Mouse (Mus musculus) intestine, embryonic 15.5 days (tissue): ENCODE data around the gene Ndufb8. TPM values are rescaled to one million over a fixed set of nuclear protein-coding genes. Genes with fewer than 3 reads are reported as not detected.

Source experiments
- ATAC-seq: fragments of 200-750 bp; cut with Nextera tagmentation; 2 replicates; pipeline ENCODE4 v1.8.0; 2017; ENCODE audit warnings: moderate TSS enrichment, moderate library complexity
- H3K27ac ChIP-seq: fragments of 300-500 bp; sonication (generic); 2 replicates; pipeline ENCODE4 v1.5.1; 2015; ENCODE audit warnings: mild to moderate bottlenecking, inconsistent platforms
- H3K27me3 ChIP-seq: fragments of 300-500 bp; sonication (generic); replicated peaks from 2 replicates; pipeline ENCODE4 v1.6.1; 2015; ENCODE audit warnings: inconsistent platforms
- H3K36me3 ChIP-seq: fragments of 300-500 bp; sonication (generic); 2 replicates; pipeline ENCODE4 v1.6.1; 2015; ENCODE audit warnings: inconsistent platforms
- H3K4me1 ChIP-seq: fragments of 300-500 bp; sonication (generic); replicated peaks from 2 replicates; pipeline ENCODE4 v1.6.1; 2015; ENCODE audit warnings: inconsistent platforms
- H3K4me2 ChIP-seq: fragments of 300-500 bp; sonication (generic); replicated peaks from 2 replicates; pipeline ENCODE4 v1.6.1; 2015; ENCODE audit warnings: mild to moderate bottlenecking, inconsistent platforms
- H3K4me3 ChIP-seq: fragments of 300-500 bp; sonication (generic); replicated peaks from 2 replicates; pipeline ENCODE4 v1.5.1; 2015; ENCODE audit warnings: inconsistent platforms
- H3K9ac ChIP-seq: fragments of 300-500 bp; sonication (generic); 2 replicates; pipeline ENCODE4 v1.6.1; 2015; ENCODE audit warnings: inconsistent platforms
- H3K9me3 ChIP-seq: fragments of 300-500 bp; sonication (generic); 2 replicates; pipeline ENCODE4 v1.6.1; 2016; ENCODE audit warnings: inconsistent platforms
- WGBS: fragments of 180-500 bp; shearing (Covaris S2); methylation state at CpG from one replicate; pipeline ENCODE4 v1.1.7; 2015; 5-methylcytosine and 5-hydroxymethylcytosine counted together
- polyA plus RNA-seq: library from polyadenylated mRNA; unstranded; fragments of >200 nt; fragmentation: Nextera tagmentation; extraction: Ambion mirVana; gene quantifications from 2 replicates; pipeline ENCODE4 v1.2.1, GENCODE M21; 2015

The Ndufb8 gene
- polyA plus RNA-seq, 1 experiment from 2014 or later = 562 TPM

GRCm38 (mm10) chr19:44562652-44563206 is 7.5 kb upstream of the Ndufb8 start, which contains the start of gene Hif1an:
Gene Hif1an (plus strand): TSS chr19:44562850.
- H3K27me3 ChIP-seq = no peaks in the 10 kb centered on the region
- H3K9me3 ChIP-seq = no peaks in the 10 kb centered on the region
- under 1% methylated on average over 33 of the region's 33 CpGs for WGBS
- peak; percentile 99 for ATAC-seq
- H3K36me3 ChIP-seq = peaks cover 13% of the 10 kb centered on the region; the same call in 1 of the 2 replicates
- H3K9ac ChIP-seq = peak within 1 kb of the TSS; percentile 74
- H3K4me3 ChIP-seq = peak within 1 kb of the TSS; percentile 78
- peaks cover 11% of the 10 kb centered on the region for H3K4me1 ChIP-seq
- H3K27ac ChIP-seq = peak within 1 kb of the TSS; percentile 83
- H3K4me2 ChIP-seq = peak within 1 kb of the TSS; percentile 69

- ATAC-seq = peak; percentile 13; the same call in 1 of the 2 replicates
- WGBS = 2% methylated on average over 8 of the region's 8 CpGs
- peak overlapping the region; percentile 1; the same call in 1 of the 2 replicates for H3K27ac ChIP-seq
Measured at GRCm38 (mm10) chr19:44554490-44554860, 765 bp downstream of the Ndufb8 start.

GRCm38 (mm10) chr19:44553286-44553685 is 2.0 kb downstream of the Ndufb8 start:
- no peak for ATAC-seq
- no peak overlapping the region for H3K27ac ChIP-seq
- 91% methylated on average over 4 of the region's 4 CpGs for WGBS
- H3K4me1 ChIP-seq = peaks cover 3% of the 10 kb centered on the region; the same call in 1 of the 2 replicates
- no peaks in the 10 kb centered on the region for H3K27me3 ChIP-seq
- no peak overlapping the region for H3K4me3 ChIP-seq
- H3K36me3 ChIP-seq = peaks cover 31% of the 10 kb centered on the region
- no peaks in the 10 kb centered on the region for H3K9me3 ChIP-seq
- no peak overlapping the region for H3K9ac ChIP-seq
- no peak overlapping the region for H3K4me2 ChIP-seq

More at GRCm38 (mm10) chr19:44554490-44554860, 765 bp downstream of the Ndufb8 start:
- Histone ChIP-seq H3K36me3 (peaks cover 25% of the 10 kb centered on the region), H3K9ac (peak overlapping the region; percentile 83), H3K9me3 (no peaks in the 10 kb centered on the region), H3K4me1 (peaks cover 3% of the 10 kb centered on the region; the same call in 1 of the 2 replicates), H3K4me2 (peak overlapping the region; percentile 80), H3K27me3 (no peaks in the 10 kb centered on the region), H3K4me3 (peak overlapping the region; percentile 77)

GRCm38 (mm10) chr19:44552731-44553130 is 2.5 kb downstream of the Ndufb8 start, which contains the start of gene Gm20538:
Gene Gm20538 (minus strand): TSS chr19:44552831.
- no peak for ATAC-seq
- 95% methylated on average over 4 of the region's 4 CpGs for WGBS
- H3K9ac ChIP-seq = no peak within 1 kb of the TSS
- H3K27me3 ChIP-seq = no peaks in the 10 kb centered on the region
- peaks cover 3% of the 10 kb centered on the region; the same call in 1 of the 2 replicates for H3K4me1 ChIP-seq
- H3K9me3 ChIP-seq = no peaks in the 10 kb centered on the region
- H3K27ac ChIP-seq = no peak within 1 kb of the TSS
- H3K4me2 ChIP-seq = no peak within 1 kb of the TSS
- no peak within 1 kb of the TSS for H3K4me3 ChIP-seq
- peaks cover 31% of the 10 kb centered on the region for H3K36me3 ChIP-seq

GRCm38 (mm10) chr19:44545321-44546041 is 9.8 kb downstream of the Ndufb8 start, which contains the start of gene Sec31b:
Gene Sec31b (minus strand): TSS chr19:44545864.
- H3K36me3 ChIP-seq = peaks cover 16% of the 10 kb centered on the region
- peak; percentile 80 for ATAC-seq
- WGBS = 2% methylated on average over 47 of the region's 47 CpGs

GRCm38 (mm10) chr19:44544775-44545174 is 10.5 kb downstream of the Ndufb8 start:
- WGBS = 3% methylated on average over 13 of the region's 13 CpGs
- ATAC-seq = peak; percentile 54; the same call in 1 of the 2 replicates
- H3K9ac ChIP-seq = no peak overlapping the region
- H3K9me3 ChIP-seq = no peaks in the 10 kb centered on the region
- peaks cover 9% of the 10 kb centered on the region for H3K36me3 ChIP-seq
- H3K4me1 ChIP-seq = no peaks in the 10 kb centered on the region
- 0 out of 2 replicates have a peak, but pooled peaks cover 5% of the 10 kb centered on the region for H3K27me3 ChIP-seq
- peak overlapping the region; percentile 94 for H3K4me2 ChIP-seq
- H3K4me3 ChIP-seq = peak overlapping the region; percentile 49; the same call in 1 of the 2 replicates
- no peak overlapping the region for H3K27ac ChIP-seq

More at GRCm38 (mm10) chr19:44545321-44546041, 9.8 kb downstream of the Ndufb8 start, which contains the start of gene Sec31b:
- Histone ChIP-seq H3K4me2 (peak within 1 kb of the TSS; percentile 94), H3K9ac (peak within 1 kb of the TSS; percentile 42), H3K9me3 (no peaks in the 10 kb centered on the region), H3K27ac (no peak within 1 kb of the TSS), H3K4me1 (no peaks in the 10 kb centered on the region), H3K27me3 (0 out of 2 replicates have a peak, but pooled peaks cover 5% of the 10 kb centered on the region), H3K4me3 (peak within 1 kb of the TSS; percentile 49)

GRCm38 (mm10) chr19:44544372-44544771 is 10.9 kb downstream of the Ndufb8 start:
- H3K9ac ChIP-seq = no peak overlapping the region
- peak overlapping the region; percentile 94; the same call in 1 of the 2 replicates for H3K4me2 ChIP-seq
- H3K36me3 ChIP-seq = peaks cover 5% of the 10 kb centered on the region; the same call in 1 of the 2 replicates
- no peaks in the 10 kb centered on the region for H3K9me3 ChIP-seq
- no peak overlapping the region for H3K27ac ChIP-seq
- H3K4me3 ChIP-seq = no peak overlapping the region
- H3K27me3 ChIP-seq = 0 out of 2 replicates have a peak, but pooled peaks cover 5% of the 10 kb centered on the region
- 59% methylated on average over 10 of the region's 10 CpGs for WGBS
- no peak for ATAC-seq
- H3K4me1 ChIP-seq = no peaks in the 10 kb centered on the region

GRCm38 (mm10) chr19:44542694-44543178 is 12.5 kb downstream of the Ndufb8 start:
- Histone ChIP-seq H3K4me2 (no peak overlapping the region), H3K36me3 (no peaks in the 10 kb centered on the region), H3K4me1 (no peaks in the 10 kb centered on the region), H3K4me3 (no peak overlapping the region), H3K9me3 (no peaks in the 10 kb centered on the region), H3K9ac (no peak overlapping the region), H3K27ac (no peak overlapping the region), H3K27me3 (0 out of 2 replicates have a peak, but pooled peaks cover 5% of the 10 kb centered on the region)
- ATAC-seq = no peak
- 86% methylated on average over 8 of the region's 8 CpGs for WGBS

GRCm38 (mm10) chr19:44537416-44537815 is 17.8 kb downstream of the Ndufb8 start:
- Histone ChIP-seq H3K36me3 (no peaks in the 10 kb centered on the region), H3K27me3 (no peaks in the 10 kb centered on the region; the same call in 1 of the 2 replicates), H3K4me3 (no peak overlapping the region), H3K4me2 (no peak overlapping the region), H3K9ac (no peak overlapping the region), H3K9me3 (no peaks in the 10 kb centered on the region), H3K4me1 (no peaks in the 10 kb centered on the region), H3K27ac (no peak overlapping the region)
- 82% methylated on average over 8 of the region's 8 CpGs for WGBS
- no peak for ATAC-seq

GRCm38 (mm10) chr19:44535376-44535775 is 19.9 kb downstream of the Ndufb8 start:
- Histone ChIP-seq H3K4me2 (no peak overlapping the region), H3K4me3 (no peak overlapping the region), H3K9ac (no peak overlapping the region), H3K9me3 (no peaks in the 10 kb centered on the region), H3K27ac (no peak overlapping the region), H3K4me1 (no peaks in the 10 kb centered on the region), H3K36me3 (no peaks in the 10 kb centered on the region), H3K27me3 (no peaks in the 10 kb centered on the region; the same call in 1 of the 2 replicates)
- no peak for ATAC-seq
- 26% methylated on average over 3 of the region's 3 CpGs for WGBS

GRCm38 (mm10) chr19:44530018-44530417 is 25.2 kb downstream of the Ndufb8 start:
- H3K4me2 ChIP-seq = no peak overlapping the region
- no peaks in the 10 kb centered on the region for H3K4me1 ChIP-seq
- H3K27ac ChIP-seq = no peak overlapping the region
- no peak for ATAC-seq
- 82% methylated on average over 6 of the region's 6 CpGs for WGBS
- no peaks in the 10 kb centered on the region; the same call in 1 of the 2 replicates for H3K27me3 ChIP-seq
- H3K4me3 ChIP-seq = no peak overlapping the region
- no peak overlapping the region for H3K9ac ChIP-seq
- H3K9me3 ChIP-seq = no peaks in the 10 kb centered on the region
- H3K36me3 ChIP-seq = no peaks in the 10 kb centered on the region
